Mouse (Mus musculus): ENCODE data around the gene Fasl. TPM values are rescaled to one million over a fixed set of nuclear protein-coding genes. Genes with fewer than 3 reads are reported as not detected.

The Fasl gene
- polyA plus RNA-seq, 2 experiments from 2014 or later = 11.3 to 16.4 TPM

DNA sequence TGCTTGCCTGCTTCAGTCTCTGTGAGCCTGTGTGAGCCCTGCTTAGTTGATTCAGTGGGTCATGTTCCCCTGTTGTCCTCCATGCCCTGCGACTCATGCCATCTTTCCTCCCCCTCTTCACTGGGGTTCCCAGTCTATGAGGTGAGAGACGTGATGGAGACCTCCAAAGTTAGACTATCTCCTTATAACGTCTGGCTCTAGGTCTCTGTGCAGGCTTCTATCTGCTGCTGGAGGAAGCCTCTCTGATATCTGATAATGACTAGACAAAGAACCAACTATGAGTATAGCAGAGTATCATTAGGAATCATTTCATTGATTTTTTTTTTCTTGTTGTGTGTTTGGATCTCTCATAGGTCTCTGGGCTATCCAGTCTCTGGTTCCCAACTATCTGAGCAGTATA, 31.7 kb downstream of the Fasl start:
- ATAC-seq = no peak

- no peak for ATAC-seq
Measured at GRCm38 (mm10) chr1:161751311-161751710, 37.0 kb downstream of the Fasl start.

DNA sequence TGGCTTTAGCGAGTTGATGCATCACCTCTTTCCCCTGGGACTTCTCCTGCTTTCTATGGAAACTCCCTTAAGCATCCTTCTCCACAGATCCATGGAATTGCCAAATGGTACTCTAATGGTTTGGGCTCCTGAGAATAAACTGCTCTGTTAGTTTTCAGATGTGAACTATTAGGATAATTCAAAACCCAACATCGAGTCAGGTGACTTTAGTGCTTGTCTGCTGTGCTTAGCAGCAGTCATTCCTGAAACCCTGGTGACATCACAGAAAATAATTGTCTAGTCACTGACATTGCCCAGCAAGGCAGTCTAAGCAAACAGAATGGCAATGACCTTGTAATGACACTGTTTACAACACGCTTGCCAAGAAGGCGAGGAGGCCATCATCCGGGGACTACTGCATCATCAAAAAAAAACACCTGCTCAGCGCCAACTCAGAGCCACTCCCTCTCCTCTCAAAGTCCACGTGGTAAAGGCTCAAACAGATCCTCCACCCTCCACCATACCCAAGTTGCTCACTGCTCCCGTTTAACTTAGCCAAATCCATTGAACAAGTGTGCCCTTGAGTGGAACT, 37.7 kb downstream of the Fasl start:
- peak; percentile 64 for ATAC-seq

GRCm38 (mm10) chr1:161748685-161749084, 39.6 kb downstream of the Fasl start:
- ATAC-seq = no peak

- ATAC-seq = peak; percentile 80
Measured at GRCm38 (mm10) chr1:161748138-161748537, 40.2 kb downstream of the Fasl start.

GRCm38 (mm10) chr1:161746542-161747302, 41.6 kb downstream of the Fasl start:
- no peak for ATAC-seq

DNA sequence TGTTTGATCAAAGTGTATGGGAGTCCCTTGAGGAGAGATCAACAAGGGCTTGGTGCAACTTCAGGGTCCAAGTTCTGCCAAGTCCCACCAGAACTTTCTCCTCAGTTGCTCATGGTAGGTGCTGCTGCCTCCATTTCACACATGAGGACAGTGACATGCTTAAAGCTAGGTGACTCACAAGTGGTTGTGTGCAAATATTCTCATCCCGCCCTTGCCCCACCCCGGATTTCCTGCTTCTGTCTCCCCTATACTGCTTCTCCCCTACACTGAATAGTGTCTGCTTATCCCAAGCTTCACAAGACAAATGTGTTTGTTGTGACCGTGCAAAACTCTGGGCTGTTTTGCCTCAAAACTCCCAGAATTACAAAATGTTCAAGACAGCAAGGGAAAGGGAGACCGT, 43.4 kb downstream of the Fasl start:
- ATAC-seq = peak; percentile 51

- ATAC-seq = no peak
Measured at GRCm38 (mm10) chr1:161744209-161744608, 44.1 kb downstream of the Fasl start.

GRCm38 (mm10) chr1:161742481-161743267, 45.6 kb downstream of the Fasl start:
- ATAC-seq = no peak

- no peak for ATAC-seq
Measured at GRCm38 (mm10) chr1:161736848-161737247, 51.4 kb downstream of the Fasl start.

- ATAC-seq = no peak
Measured at GRCm38 (mm10) chr1:161736255-161736654, 52.0 kb downstream of the Fasl start.

DNA sequence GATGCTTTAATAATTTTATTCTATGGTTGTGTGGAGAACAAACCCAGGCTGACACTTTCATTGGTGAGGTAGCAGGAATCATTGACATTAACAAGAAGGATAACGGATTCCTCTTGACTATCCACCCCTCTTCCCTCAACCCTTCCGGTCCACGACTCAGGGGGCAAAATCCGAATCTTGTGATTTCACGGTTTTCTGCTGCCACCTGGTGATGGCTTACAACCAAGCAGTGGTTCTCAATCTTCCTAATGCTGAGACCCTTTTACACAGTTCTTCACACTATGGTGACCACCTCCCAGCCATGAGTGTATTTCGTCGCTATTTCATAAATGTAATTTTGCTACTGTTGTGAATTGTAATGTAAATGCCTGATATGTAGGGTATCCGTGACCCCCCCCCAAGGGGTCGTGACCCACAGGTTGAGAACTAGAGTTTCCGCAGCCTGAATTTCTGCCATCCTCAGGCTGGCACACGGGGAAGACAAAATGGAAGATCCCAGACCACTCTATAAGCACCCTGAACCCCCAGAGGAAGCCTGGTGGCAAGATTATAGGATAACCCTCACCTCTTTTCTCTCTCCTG, 52.7 kb downstream of the Fasl start:
- no peak for ATAC-seq

DNA sequence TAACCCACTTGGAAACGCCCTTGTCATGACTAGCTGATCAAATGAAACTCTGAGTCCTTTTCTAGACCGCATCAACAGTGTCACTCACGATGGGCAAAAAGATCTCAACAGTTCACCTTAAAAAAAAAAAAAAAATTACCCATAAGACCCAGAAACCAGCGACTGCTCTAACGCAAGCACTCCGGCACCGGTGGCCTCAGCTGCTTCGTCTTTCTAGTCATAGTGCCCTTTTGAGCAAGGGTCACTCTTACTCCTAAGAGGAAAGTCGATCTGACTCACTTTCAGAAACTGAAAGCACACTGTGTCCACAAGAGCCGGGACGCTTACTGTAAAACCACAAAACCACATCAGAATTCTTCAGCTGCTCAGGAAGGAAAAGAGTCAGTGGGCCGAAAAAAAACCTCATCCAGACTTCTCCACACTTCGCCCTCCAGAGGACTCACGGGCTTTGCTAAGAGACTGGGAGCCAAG, 53.5 kb downstream of the Fasl start:
- peak; percentile 61 for ATAC-seq

- peak; percentile 63 for ATAC-seq
Measured at GRCm38 (mm10) chr1:161734314-161734713, 54.0 kb downstream of the Fasl start.

Other genes starting within 250 kb of the Fasl start
- gene Suco, start 88.2 kb upstream of the Fasl start, polyA plus RNA-seq (2017; shearing (Covaris generic)) = 10 to 100 TPM; 24.2 to 29.4 TPM
- gene Pigc, start 180.7 kb upstream of the Fasl start, polyA plus RNA-seq (2017; shearing (Covaris generic)) = 10 to 100 TPM; 25.1 to 40.2 TPM
- gene 4930558K02Rik, start 191.1 kb upstream of the Fasl start, polyA plus RNA-seq (2017; shearing (Covaris generic)) = not detected